Mouse (Mus musculus): ENCODE measurements at regions not wholly inside any gene's neighbourhood (a gene's known extent, or its start where the extent isn't known, plus 50 kb on each side); places are given as distances from the start of the nearest gene placed in this dataset.
"Not testable (repeated sequence)": the region's sequence is repeated elsewhere in the genome, so short reads cannot be mapped to it uniquely, and the experiment has no call there.

- no peak for DNase-seq
Measured at GRCm38 (mm10) chrX:77307374-77307773, 203.4 kb upstream of the Tbl1x start.

- peak; percentile 60 for DNase-seq
Measured at GRCm38 (mm10) chrX:77314384-77314783, 196.4 kb upstream of the Tbl1x start.

- DNase-seq: no peak
Measured at GRCm38 (mm10) chrX:77323644-77324043, 187.2 kb upstream of the Tbl1x start.

GRCm38 (mm10) chrX:77353181-77353580, 157.6 kb upstream of the Tbl1x start:
- DNase-seq: peak; percentile 11

- DNase-seq: no peak
Measured at GRCm38 (mm10) chrX:77360551-77360950, 150.3 kb upstream of the Tbl1x start.

GRCm38 (mm10) chrX:77361106-77361505, 149.7 kb upstream of the Tbl1x start:
- no peak for DNase-seq

- no peak for DNase-seq
Measured at GRCm38 (mm10) chrX:77363657-77364056, 147.2 kb upstream of the Tbl1x start.

GRCm38 (mm10) chrX:77367351-77367750, 143.5 kb upstream of the Tbl1x start:
- DNase-seq: no peak

- no peak for DNase-seq
Measured at GRCm38 (mm10) chrX:77387271-77387670, 123.5 kb upstream of the Tbl1x start.

GRCm38 (mm10) chrX:77391760-77392446, 118.9 kb upstream of the Tbl1x start:
- DNase-seq: no peak

- no peak for DNase-seq
Measured at GRCm38 (mm10) chrX:77406896-77407295, 103.9 kb upstream of the Tbl1x start.

- no peak for DNase-seq
Measured at GRCm38 (mm10) chrX:77407925-77408324, 102.9 kb upstream of the Tbl1x start.

- DNase-seq: peak; percentile 15
Measured at GRCm38 (mm10) chrX:77409370-77409769, 101.4 kb upstream of the Tbl1x start.

GRCm38 (mm10) chrX:77410812-77411211, 100.0 kb upstream of the Tbl1x start:
- DNase-seq: no peak

- peak; percentile 26 for DNase-seq
Measured at GRCm38 (mm10) chrX:77414156-77414555, 96.7 kb upstream of the Tbl1x start.

GRCm38 (mm10) chrX:77417766-77418165, 93.0 kb upstream of the Tbl1x start:
- peak; percentile 8 for DNase-seq

- no peak for DNase-seq
Measured at GRCm38 (mm10) chrX:77422206-77422605, 88.6 kb upstream of the Tbl1x start.

GRCm38 (mm10) chrX:77424792-77425727, 85.8 kb upstream of the Tbl1x start:
- no peak for DNase-seq

GRCm38 (mm10) chrX:77425728-77426102, 85.1 kb upstream of the Tbl1x start:
- DNase-seq: not testable (repeated sequence)

GRCm38 (mm10) chrX:77426836-77427235, 84.0 kb upstream of the Tbl1x start:
- DNase-seq: not testable (repeated sequence)

GRCm38 (mm10) chrX:77432001-77432565, 78.7 kb upstream of the Tbl1x start:
- no peak for DNase-seq

GRCm38 (mm10) chrX:77432846-77433810, 77.7 kb upstream of the Tbl1x start:
- peak; percentile 98 for DNase-seq

GRCm38 (mm10) chrX:77433811-77434192, 77.0 kb upstream of the Tbl1x start:
- no peak for DNase-seq
